In the genomic region with DNA sequence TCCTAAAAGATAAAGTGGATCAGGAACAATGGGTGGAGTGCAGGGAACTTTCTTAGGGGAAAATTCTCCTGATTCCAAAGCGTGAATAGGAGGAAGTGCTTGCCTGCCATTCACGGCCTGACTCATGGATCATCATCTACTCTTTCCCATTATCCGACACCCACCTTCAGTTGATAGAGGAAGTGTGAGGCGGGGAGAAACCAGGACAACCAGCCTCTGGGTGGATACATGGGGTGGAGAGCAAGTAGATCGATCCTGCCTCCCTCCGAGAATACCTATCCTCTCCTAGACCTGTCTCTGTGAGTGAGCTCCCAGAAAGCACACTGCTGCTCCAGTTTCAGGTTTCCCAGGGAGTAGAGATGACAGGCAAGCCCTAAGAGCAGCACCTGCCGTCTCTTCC, we compare ENCODE assay signal across 28 mouse cellular contexts.
DNase-seq lines count a peak whose midpoint lies in the region; ATAC-seq and TF ChIP-seq lines count a peak whose summit lies in the region.
"Had no signal": no experiment of that assay in that cellular context is flagged by ENCODE, and none has a peak within 500 bp of the region (broad histone marks: within the 10 kb centered on the region; RNA-seq: fewer than 3 reads in every experiment).

No protein-coding gene starts in this region.

- no peaks in the 10 kb centered on the region for H3K36me3 ChIP-seq in hindbrain, embryonic 10.5 days
- no peaks in the 10 kb centered on the region for H3K36me3 ChIP-seq in hindbrain, embryonic 12.5 days
- H3K36me3 ChIP-seq in lung, postnatal 0 days (ENCODE audit: insufficient read depth, low read length): no peaks in the 10 kb centered on the region
- H3K36me3 ChIP-seq: embryonic facial prominence, embryonic 13.5 days; forebrain, embryonic 10.5 days; forebrain, embryonic 15.5 days; hindbrain, embryonic 13.5 days; limb, embryonic 13.5 days; lung, embryonic 15.5 days had no signal

- ATAC-seq in hindbrain, embryonic 12.5 days (ENCODE audit: low FRiP score): no peak
- ATAC-seq in lung, postnatal 0 days: peak; percentile 19; the same call in 1 of the 2 replicates
- ATAC-seq: CD4-positive, CD25-positive, alpha-beta regulatory T cell, adult 4 months; forebrain, embryonic 15.5 days; intestine, embryonic 16.5 days had no signal

- DNase-seq in hindbrain, embryonic 10.5 days (ENCODE audit: low spot score): no peak
- DNase-seq in lung, postnatal 0 days (ENCODE audit: low spot score): no peak
- DNase-seq in lung, postnatal 4 days: no peak
- peak; percentile 24 for DNase-seq in brain, adult 2 months (ENCODE audit: low read depth, low spot score)
- DNase-seq in thymus, postnatal 14 days: no peak
- no peak for DNase-seq in spleen, postnatal 10 days (ENCODE audit: low spot score in 2 of 2)
- DNase-seq: adrenal gland, postnatal 10 days; cerebellum, adult 18-20 months; cerebellum, postnatal 10 days; gastrocnemius, adult 2 months; gastrocnemius, postnatal 36 days; heart, postnatal 14 days; lung, postnatal 36 days; midbrain, embryonic 14.5 days; thymus, adult 18-20 months; thymus, postnatal 36 days had no signal

- no peaks in the 10 kb centered on the region for H3K9me3 ChIP-seq in hindbrain, embryonic 10.5 days
- H3K9me3 ChIP-seq in hindbrain, embryonic 12.5 days (replicated peaks): no peaks in the 10 kb centered on the region
- H3K9me3 ChIP-seq in lung, postnatal 0 days (ENCODE audit: low read length): no peaks in the 10 kb centered on the region
- H3K9me3 ChIP-seq: embryonic facial prominence, embryonic 13.5 days; forebrain, embryonic 10.5 days; forebrain, embryonic 15.5 days; hindbrain, embryonic 13.5 days; limb, embryonic 13.5 days; lung, embryonic 15.5 days had no signal

- TF ChIP-seq EP300 in lung, postnatal 0 days (IDR thresholded peaks at IDR 0.05): no peak

- H3K9ac ChIP-seq in hindbrain, embryonic 12.5 days: no peak overlapping the region
- no peak overlapping the region for H3K9ac ChIP-seq in lung, postnatal 0 days (replicated peaks; ENCODE audit: low read depth)
- H3K9ac ChIP-seq: embryonic facial prominence, embryonic 13.5 days; forebrain, embryonic 15.5 days; hindbrain, embryonic 13.5 days; limb, embryonic 13.5 days; lung, embryonic 15.5 days had no signal

- no peak for TF ChIP-seq CTCF in lung, postnatal 0 days (IDR thresholded peaks at IDR 0.05)

- H3K27me3 ChIP-seq in hindbrain, embryonic 10.5 days (ENCODE audit: insufficient read depth, poor library complexity, severe bottlenecking): peaks cover 3% of the 10 kb centered on the region; the same call in 1 of the 2 replicates
- H3K27me3 ChIP-seq in hindbrain, embryonic 12.5 days: no peaks in the 10 kb centered on the region
- H3K27me3 ChIP-seq in lung, postnatal 0 days (replicated peaks; ENCODE audit: insufficient read depth, low read length): no peaks in the 10 kb centered on the region
- H3K27me3 ChIP-seq: embryonic facial prominence, embryonic 13.5 days; forebrain, embryonic 15.5 days; hindbrain, embryonic 13.5 days; limb, embryonic 13.5 days; lung, embryonic 15.5 days had no signal

- H3K4me2 ChIP-seq in hindbrain, embryonic 12.5 days (replicated peaks): no peak overlapping the region
- no peak overlapping the region for H3K4me2 ChIP-seq in lung, postnatal 0 days (replicated peaks; ENCODE audit: low read depth, low read length)
- H3K4me2 ChIP-seq: embryonic facial prominence, embryonic 13.5 days; forebrain, embryonic 15.5 days; hindbrain, embryonic 13.5 days; limb, embryonic 13.5 days; liver, embryonic 11.5 days; lung, embryonic 15.5 days had no signal

- H3K4me1 ChIP-seq in hindbrain, embryonic 10.5 days (replicated peaks): peaks cover 21% of the 10 kb centered on the region
- H3K4me1 ChIP-seq in hindbrain, embryonic 12.5 days: peaks cover 11% of the 10 kb centered on the region
- H3K4me1 ChIP-seq in lung, postnatal 0 days (ENCODE audit: insufficient read depth, low read depth, low read length): 0 out of 2 replicates have a peak, but pooled peaks cover 2% of the 10 kb centered on the region

- 73% methylated on average over 7 of the region's 7 CpGs for WGBS in hindbrain, embryonic 10.5 days
- WGBS in hindbrain, embryonic 12.5 days: 59% methylated on average over 7 of the region's 7 CpGs
- WGBS in lung, postnatal 0 days: 45% methylated on average over 7 of the region's 7 CpGs

- 0 out of 2 replicates have a peak overlapping the region, but pooled peaks have one; percentile 23 for H3K27ac ChIP-seq in hindbrain, embryonic 10.5 days
- no peak overlapping the region for H3K27ac ChIP-seq in hindbrain, embryonic 12.5 days
- H3K27ac ChIP-seq in lung, postnatal 0 days (ENCODE audit: low read length): no peak overlapping the region
- H3K27ac ChIP-seq: embryonic facial prominence, embryonic 13.5 days; forebrain, embryonic 10.5 days; forebrain, embryonic 15.5 days; gastrocnemius, adult 2 months; heart, adult 2 months; hindbrain, embryonic 13.5 days; kidney, postnatal 0 days; limb, embryonic 13.5 days; lung, embryonic 15.5 days had no signal

- H3K4me3 ChIP-seq in hindbrain, embryonic 10.5 days: no peak overlapping the region
- no peak overlapping the region for H3K4me3 ChIP-seq in hindbrain, embryonic 12.5 days
- no peak overlapping the region for H3K4me3 ChIP-seq in lung, postnatal 0 days (ENCODE audit: low read depth, low read length)
- H3K4me3 ChIP-seq: embryonic facial prominence, embryonic 13.5 days; forebrain, embryonic 10.5 days; forebrain, embryonic 15.5 days; gastrocnemius, adult 2 months; heart, adult 2 months; hindbrain, embryonic 13.5 days; limb, embryonic 13.5 days; lung, embryonic 15.5 days had no signal
